Mouse (Mus musculus): Measurements from ENCODE around the gene Tiam1. TPM values are rescaled to one million over a fixed set of nuclear protein-coding genes. Genes with fewer than 3 reads are reported as not detected.

Gene Tiam1
- polyA plus RNA-seq (2012; rRNA removed), result 9.3 and 15.2 TPM in 2 replicates

DNA sequence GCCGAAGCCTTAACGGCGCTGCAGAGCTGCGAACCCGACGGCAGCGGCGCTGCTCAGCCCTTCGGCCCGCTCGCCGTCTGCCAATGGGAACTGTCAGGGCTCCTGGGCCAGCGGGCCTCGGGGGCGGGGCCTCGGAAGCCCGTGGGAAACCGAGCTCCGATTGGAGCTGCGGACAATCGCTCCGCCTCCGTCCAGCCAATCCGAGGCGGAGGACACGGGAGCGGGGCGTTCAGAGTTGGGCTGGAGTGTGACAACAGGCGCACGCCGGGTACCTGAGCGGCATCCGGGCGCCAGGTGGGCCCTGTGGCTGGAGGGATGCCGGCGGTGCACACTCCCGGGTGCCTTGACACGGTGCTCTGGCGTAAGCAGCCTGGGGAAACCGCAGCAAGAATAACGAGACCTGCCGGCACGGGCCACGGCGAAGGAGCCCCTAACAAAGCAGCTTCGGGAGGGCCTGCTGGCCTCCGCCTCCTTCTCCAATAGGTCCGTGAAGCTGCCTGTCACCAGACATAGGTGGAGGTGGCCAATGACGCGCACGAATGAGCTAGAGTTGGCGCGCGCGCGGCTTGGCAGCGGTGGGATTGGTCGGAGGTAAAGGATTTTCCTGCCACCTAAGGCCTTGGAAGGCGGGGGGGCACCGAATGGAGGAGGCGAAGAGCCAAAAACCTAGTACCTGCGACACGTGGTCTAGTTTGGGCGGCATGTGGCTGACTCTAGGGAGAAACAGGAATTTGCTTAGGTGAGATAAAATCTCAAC is at the start of gene Tiam1:
Gene Tiam1, minus strand, starts transcription at position 10 of the 757 bp plus-strand sequence.

Other genes with a start within 250 kb of the Tiam1 start
- gene Sod1, start 77.0 kb upstream of the Tiam1 start, polyA plus RNA-seq (2012; rRNA removed), result 708 and 729 TPM in 2 replicates
- gene Scaf4, start 140.7 kb upstream of the Tiam1 start, polyA plus RNA-seq (2012; rRNA removed), result 40.6 and 47.8 TPM in 2 replicates
- gene Hunk, start 242.2 kb upstream of the Tiam1 start, polyA plus RNA-seq (2012; rRNA removed), result 11.2 and 12.6 TPM in 2 replicates